Mouse (Mus musculus) lung, embryonic 14.5 days (tissue): Measurements from ENCODE around the gene Adamts13. TPM values are rescaled to one million over a fixed set of nuclear protein-coding genes. Genes with fewer than 3 reads are reported as not detected.

Experiments used
- ATAC-seq: fragments of 200-750 bp; cut with Nextera tagmentation; 2 replicates; pipeline ENCODE4 v1.8.0; 2017; ENCODE audit warnings: mild to moderate bottlenecking, moderate TSS enrichment, moderate library complexity; ENCODE audit not compliant: insufficient read depth
- DNase-seq: peaks from one replicate; pipeline ENCODE4 v3.0.0-alpha.2; 2015
- H3K27ac ChIP-seq: fragments of 300-500 bp; sonication (generic); 2 replicates; pipeline ENCODE4 v1.5.1; 2014; ENCODE audit warnings: low read depth, mild to moderate bottlenecking, moderate library complexity
- H3K27me3 ChIP-seq: fragments of 300-500 bp; sonication (generic); 2 replicates; pipeline ENCODE4 v1.6.1; 2014; ENCODE audit warnings: low read length, control low read depth; ENCODE audit not compliant: insufficient read depth
- H3K36me3 ChIP-seq: fragments of 300-500 bp; sonication (generic); 2 replicates; pipeline ENCODE4 v1.6.1; 2014; ENCODE audit warnings: control low read depth; ENCODE audit not compliant: insufficient read depth
- H3K4me1 ChIP-seq: fragments of 300-500 bp; sonication (generic); 2 replicates; pipeline ENCODE4 v1.6.1; 2014; ENCODE audit warnings: antibody characterized with exemption, control low read depth; ENCODE audit not compliant: insufficient read depth
- H3K4me2 ChIP-seq: fragments of 300-500 bp; sonication (generic); 2 replicates; pipeline ENCODE4 v1.6.1; 2014; ENCODE audit warnings: mild to moderate bottlenecking
- H3K4me3 ChIP-seq: fragments of 300-500 bp; sonication (generic); 2 replicates; pipeline ENCODE4 v1.5.1; 2014; ENCODE audit warnings: low read depth, low read length
- H3K9ac ChIP-seq: fragments of 300-500 bp; sonication (generic); 2 replicates; pipeline ENCODE4 v1.6.1; 2014
- H3K9me3 ChIP-seq: fragments of 300-500 bp; sonication (generic); 2 replicates; pipeline ENCODE4 v1.6.1; 2016; ENCODE audit warnings: low read depth, low read length, control low read depth
- CTCF ChIP-seq: IDR thresholded peaks from 2 replicates; pipeline ENCODE4 v1.5.1; 2016; ENCODE audit warnings: antibody characterized with exemption, low read depth
- WGBS: fragments of 180-500 bp; shearing (Covaris S2); extraction: QIAGEN DNeasy Blood & Tissue Kit; methylation state at CpG from one replicate; pipeline ENCODE4 v1.1.7; 2014; 5-methylcytosine and 5-hydroxymethylcytosine counted together
- polyA plus RNA-seq: library from polyadenylated mRNA; unstranded; fragments of >200 nt; fragmentation: Nextera tagmentation; extraction: Ambion mirVana; gene quantifications from 2 replicates; pipeline ENCODE4 v1.2.1, GENCODE M21; 2014

Gene Adamts13
- polyA plus RNA-seq, 1 experiment from 2014 or later: 0.07 TPM

- Histone ChIP-seq H3K27me3 (0 out of 2 replicates have a peak, but pooled peaks cover 8% of the 10 kb centered on the region), H3K4me2 (no peak overlapping the region), H3K9me3 (no peaks in the 10 kb centered on the region), H3K27ac (no peak overlapping the region), H3K36me3 (peaks cover 7% of the 10 kb centered on the region), H3K4me1 (peaks cover 3% of the 10 kb centered on the region; the same call in 1 of the 2 replicates), H3K9ac (no peak overlapping the region), H3K4me3 (no peak overlapping the region)
- ATAC-seq: no peak
- 78% methylated on average over 14 of the region's 14 CpGs for WGBS
- no peak for TF ChIP-seq CTCF
- DNase-seq: no peak
Observed at GRCm38 (mm10) chr2:27024136-27024535, 50.9 kb downstream of the Adamts13 start.

GRCm38 (mm10) chr2:27025545-27025944 is 52.3 kb downstream of the Adamts13 start:
- DNase-seq: no peak
- Histone ChIP-seq H3K27me3 (0 out of 2 replicates have a peak, but pooled peaks cover 8% of the 10 kb centered on the region), H3K4me2 (no peak overlapping the region)

GRCm38 (mm10) chr2:27026332-27026731 is 53.1 kb downstream of the Adamts13 start:
- Histone ChIP-seq H3K9ac (no peak overlapping the region), H3K4me3 (no peak overlapping the region), H3K4me1 (peaks cover 3% of the 10 kb centered on the region; the same call in 1 of the 2 replicates), H3K4me2 (no peak overlapping the region), H3K9me3 (no peaks in the 10 kb centered on the region), H3K36me3 (no peaks in the 10 kb centered on the region), H3K27ac (no peak overlapping the region), H3K27me3 (0 out of 2 replicates have a peak, but pooled peaks cover 8% of the 10 kb centered on the region)
- DNase-seq (no peak), ATAC-seq (no peak)
- 83% methylated on average over 3 of the region's 3 CpGs for WGBS
- no peak for TF ChIP-seq CTCF

More at GRCm38 (mm10) chr2:27025545-27025944, 52.3 kb downstream of the Adamts13 start:
- 78% methylated on average over 3 of the region's 3 CpGs for WGBS
- ATAC-seq: no peak
- H3K4me1 ChIP-seq: peaks cover 3% of the 10 kb centered on the region; the same call in 1 of the 2 replicates
- no peak overlapping the region for H3K27ac ChIP-seq
- no peak overlapping the region for H3K4me3 ChIP-seq
- H3K9ac ChIP-seq: no peak overlapping the region
- H3K9me3 ChIP-seq: no peaks in the 10 kb centered on the region
- no peak for TF ChIP-seq CTCF
- no peaks in the 10 kb centered on the region for H3K36me3 ChIP-seq

GRCm38 (mm10) chr2:27026857-27027617 is 53.8 kb downstream of the Adamts13 start:
- Histone ChIP-seq H3K9ac (no peak overlapping the region), H3K4me2 (no peak overlapping the region; the same call in 1 of the 2 replicates), H3K36me3 (no peaks in the 10 kb centered on the region), H3K27ac (no peak overlapping the region), H3K27me3 (0 out of 2 replicates have a peak, but pooled peaks cover 8% of the 10 kb centered on the region), H3K4me3 (no peak overlapping the region), H3K4me1 (peaks cover 3% of the 10 kb centered on the region; the same call in 1 of the 2 replicates), H3K9me3 (no peaks in the 10 kb centered on the region)
- ATAC-seq: no peak
- no peak for DNase-seq
- 64% methylated on average over 10 of the region's 10 CpGs for WGBS
- no peak for TF ChIP-seq CTCF

GRCm38 (mm10) chr2:27027618-27028436 is 54.6 kb downstream of the Adamts13 start, which contains the start of gene Slc2a6:
Gene Slc2a6 (minus strand): TSS chr2:27027998.
- no peak for TF ChIP-seq CTCF
- Histone ChIP-seq H3K4me3 (peak within 1 kb of the TSS; percentile 3), H3K36me3 (no peaks in the 10 kb centered on the region), H3K9me3 (no peaks in the 10 kb centered on the region), H3K27me3 (0 out of 2 replicates have a peak, but pooled peaks cover 8% of the 10 kb centered on the region), H3K27ac (no peak within 1 kb of the TSS), H3K9ac (0 out of 2 replicates have a peak within 1 kb of the TSS, but pooled peaks have one; percentile 5), H3K4me2 (peak within 1 kb of the TSS; percentile 50), H3K4me1 (peaks cover 3% of the 10 kb centered on the region; the same call in 1 of the 2 replicates)
- DNase-seq: peak; percentile 94
- peak; percentile 99 for ATAC-seq
- 2% methylated on average over 38 of the region's 38 CpGs for WGBS

- H3K4me1 ChIP-seq: peaks cover 3% of the 10 kb centered on the region; the same call in 1 of the 2 replicates
- ATAC-seq (no peak), DNase-seq (no peak)
- no peak overlapping the region for H3K4me3 ChIP-seq
- H3K9ac ChIP-seq: no peak overlapping the region
- no peak overlapping the region for H3K27ac ChIP-seq
- no peaks in the 10 kb centered on the region for H3K36me3 ChIP-seq
- H3K9me3 ChIP-seq: no peaks in the 10 kb centered on the region
- H3K27me3 ChIP-seq: 0 out of 2 replicates have a peak, but pooled peaks cover 8% of the 10 kb centered on the region
- peak overlapping the region; percentile 50 for H3K4me2 ChIP-seq
- WGBS: 55% methylated on average over 4 of the region's 4 CpGs
- no peak for TF ChIP-seq CTCF
Observed at GRCm38 (mm10) chr2:27028437-27029015, 55.3 kb downstream of the Adamts13 start.
